Mouse (Mus musculus): ENCODE data around the gene Hist3h2ba.
"Not testable (repeated sequence)": the region's sequence is repeated elsewhere in the genome, so short reads cannot be mapped to it uniquely, and the experiment has no call there.

Gene Hist3h2ba

GRCm38 (mm10) chr11:58939088-58939439, 9.7 kb upstream of the Hist3h2ba start:
- no peak for DNase-seq

GRCm38 (mm10) chr11:58944136-58944535, 4.6 kb upstream of the Hist3h2ba start:
- DNase-seq = no peak

DNA sequence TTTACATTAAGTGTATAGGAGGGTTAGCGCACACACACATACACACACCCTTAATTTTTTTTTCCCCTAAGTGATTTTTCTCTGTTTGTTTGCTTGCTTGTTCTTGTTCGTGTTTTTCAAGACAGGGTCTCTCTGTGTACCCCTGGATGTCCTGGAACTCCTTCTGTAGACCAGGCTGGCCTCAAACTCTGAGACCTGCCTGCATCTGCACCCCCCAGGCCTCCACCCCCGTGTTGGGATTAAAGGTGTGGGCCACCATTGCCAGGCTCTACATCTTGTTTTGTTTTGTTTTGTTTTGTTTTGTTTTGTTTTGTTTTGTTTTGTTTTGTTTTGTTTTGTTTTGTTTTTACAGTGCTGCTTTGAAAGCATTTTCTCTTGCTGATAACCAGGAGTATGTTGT, 1.4 kb upstream of the Hist3h2ba start:
- no peak for DNase-seq

DNA sequence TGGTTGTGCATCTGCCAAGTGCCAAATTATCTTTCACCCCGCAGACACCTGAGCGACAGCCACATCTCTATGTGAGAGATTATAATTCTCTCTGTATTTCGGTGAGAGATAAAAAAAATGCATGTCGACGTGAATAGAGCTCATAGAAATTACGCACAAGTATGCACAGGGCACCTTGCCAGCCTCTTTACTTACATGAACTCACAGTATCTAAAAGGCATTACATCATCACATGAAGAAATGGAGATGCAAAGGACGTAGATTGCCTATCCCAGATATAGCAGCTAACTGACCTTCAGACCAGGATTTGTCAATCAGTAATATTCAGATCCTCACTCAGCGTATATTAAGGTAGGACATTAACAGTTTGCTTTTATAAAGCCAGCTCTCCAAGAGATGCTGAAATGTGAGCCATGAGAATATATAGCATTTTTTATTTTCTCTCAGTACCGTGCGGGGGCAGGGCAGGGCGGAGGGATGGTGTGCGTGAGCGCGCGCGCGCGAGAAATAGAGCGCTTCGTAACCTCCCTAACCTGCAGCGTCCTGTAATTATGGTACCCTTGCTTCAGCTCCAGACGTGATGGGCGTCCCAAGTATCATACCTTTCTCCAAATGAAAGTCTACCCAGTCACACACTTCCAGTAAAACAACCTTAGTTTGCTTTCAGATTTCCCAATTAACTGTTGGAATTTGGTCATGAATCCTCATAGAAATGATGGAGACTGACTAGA, 757 bp upstream of the Hist3h2ba start:
- DNase-seq = peak; percentile 59

- no peak for DNase-seq
These were observed 1.0 kb downstream of the Hist3h2ba start for GRCm38 (mm10) chr11:58949480-58950431.

DNA sequence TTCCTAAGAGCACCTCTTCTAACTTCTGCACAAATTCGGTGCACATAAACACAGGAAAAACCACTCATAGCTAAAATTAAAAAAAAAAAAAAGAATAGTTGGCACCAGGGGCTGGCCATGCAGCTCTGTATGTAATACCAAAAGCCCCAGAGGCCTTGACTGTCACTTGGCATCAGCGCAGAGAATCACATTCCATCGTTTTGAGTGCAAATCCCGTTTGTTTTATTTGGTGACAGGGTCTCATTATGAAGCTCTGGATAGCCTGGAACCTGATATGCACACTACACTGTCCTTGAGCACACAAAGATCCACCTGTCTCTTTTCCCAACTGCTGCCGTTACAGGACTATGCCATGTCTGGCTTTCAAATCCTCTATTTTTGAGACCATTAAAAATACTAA, 2.5 kb downstream of the Hist3h2ba start:
- no peak for DNase-seq

DNA sequence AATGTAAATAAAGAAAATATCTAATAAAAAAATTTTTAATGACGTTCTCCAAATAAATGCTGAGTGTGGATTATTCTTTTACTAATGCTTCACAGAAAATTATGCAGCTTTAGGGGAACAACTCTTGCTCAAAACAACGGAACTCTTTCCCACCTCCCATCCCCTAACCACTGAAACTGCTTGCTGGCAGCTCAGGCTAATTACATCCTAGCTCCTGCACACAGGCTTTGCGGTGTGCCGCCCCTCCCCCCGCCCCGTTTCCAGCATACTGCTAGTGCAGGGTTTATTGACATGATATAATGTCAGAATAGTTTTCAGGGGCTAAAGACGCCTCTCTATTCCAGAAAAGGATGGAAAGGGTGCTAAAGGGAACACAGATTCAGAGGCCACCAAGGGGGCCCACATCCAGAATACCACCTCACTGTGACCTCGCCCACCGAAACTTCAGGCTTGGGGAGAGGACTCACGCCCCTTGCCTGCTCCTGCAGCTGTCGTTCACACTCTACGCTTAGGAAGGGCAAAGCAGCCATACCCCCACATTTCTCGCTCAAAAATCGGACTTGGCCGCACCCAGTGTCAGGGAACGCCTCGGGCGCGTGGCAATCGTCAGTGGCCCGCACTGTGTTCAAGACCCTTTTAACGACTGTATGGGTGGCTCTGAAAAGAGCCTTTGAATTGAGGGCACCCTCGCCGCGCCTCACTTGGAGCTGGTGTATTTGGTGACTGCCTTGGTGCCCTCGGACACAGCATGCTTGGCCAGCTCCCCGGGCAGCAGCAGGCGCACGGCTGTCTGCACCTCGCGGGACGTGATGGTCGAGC, 4.8 kb downstream of the Hist3h2ba start:
- DNase-seq = peak; percentile 67

DNA sequence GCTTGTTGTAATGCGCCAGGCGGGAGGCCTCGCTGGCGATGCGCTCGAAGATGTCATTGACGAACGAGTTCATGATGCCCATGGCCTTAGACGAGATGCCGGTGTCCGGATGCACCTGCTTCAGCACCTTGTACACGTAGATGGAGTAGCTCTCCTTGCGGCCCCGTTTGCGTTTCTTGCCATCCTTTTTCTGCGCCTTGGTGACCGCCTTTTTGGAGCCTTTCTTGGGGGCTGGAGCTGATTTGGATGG, 5.4 kb downstream of the Hist3h2ba start:
- not testable (repeated sequence) for DNase-seq

DNA sequence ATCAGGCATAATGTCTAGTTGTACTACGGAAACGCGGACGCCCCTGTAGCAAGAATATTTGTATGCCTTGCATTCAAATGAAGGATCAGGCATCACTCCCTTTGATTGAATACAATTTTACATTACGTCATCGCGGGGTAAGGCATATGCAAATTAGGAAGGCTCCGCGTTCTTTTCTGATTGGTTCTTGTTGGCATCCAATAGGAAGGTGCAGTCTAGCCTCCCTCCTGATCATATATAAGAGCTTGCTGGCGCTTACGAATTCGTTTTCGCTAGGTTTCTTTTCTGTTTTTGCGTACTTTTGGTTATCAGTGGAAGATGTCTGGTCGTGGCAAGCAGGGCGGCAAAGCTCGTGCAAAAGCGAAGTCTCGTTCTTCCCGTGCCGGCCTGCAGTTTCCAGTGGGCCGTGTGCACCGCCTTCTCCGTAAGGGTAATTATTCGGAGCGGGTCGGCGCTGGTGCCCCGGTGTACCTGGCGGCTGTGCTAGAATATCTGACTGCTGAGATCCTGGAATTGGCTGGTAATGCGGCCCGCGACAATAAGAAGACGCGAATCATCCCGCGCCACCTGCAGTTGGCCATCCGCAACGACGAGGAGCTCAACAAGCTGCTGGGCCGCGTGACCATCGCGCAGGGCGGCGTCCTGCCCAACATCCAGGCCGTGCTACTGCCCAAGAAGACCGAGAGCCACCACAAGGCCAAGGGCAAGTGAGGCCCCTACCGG, 5.9 kb downstream of the Hist3h2ba start, which contains the start of the genes Hist3h2a and Trim17:
TSS of gene Hist3h2a (plus strand) at position 266 of the 723 bp plus-strand sequence.
TSS of gene Trim17 (plus strand) at position 266 of the 723 bp plus-strand sequence.
- peak; percentile 83 for DNase-seq

- peak; percentile 45 for DNase-seq
These were observed 6.6 kb downstream of the Hist3h2ba start for GRCm38 (mm10) chr11:58955143-58955867.

GRCm38 (mm10) chr11:58955868-58956257, 7.1 kb downstream of the Hist3h2ba start:
- no peak for DNase-seq

DNA sequence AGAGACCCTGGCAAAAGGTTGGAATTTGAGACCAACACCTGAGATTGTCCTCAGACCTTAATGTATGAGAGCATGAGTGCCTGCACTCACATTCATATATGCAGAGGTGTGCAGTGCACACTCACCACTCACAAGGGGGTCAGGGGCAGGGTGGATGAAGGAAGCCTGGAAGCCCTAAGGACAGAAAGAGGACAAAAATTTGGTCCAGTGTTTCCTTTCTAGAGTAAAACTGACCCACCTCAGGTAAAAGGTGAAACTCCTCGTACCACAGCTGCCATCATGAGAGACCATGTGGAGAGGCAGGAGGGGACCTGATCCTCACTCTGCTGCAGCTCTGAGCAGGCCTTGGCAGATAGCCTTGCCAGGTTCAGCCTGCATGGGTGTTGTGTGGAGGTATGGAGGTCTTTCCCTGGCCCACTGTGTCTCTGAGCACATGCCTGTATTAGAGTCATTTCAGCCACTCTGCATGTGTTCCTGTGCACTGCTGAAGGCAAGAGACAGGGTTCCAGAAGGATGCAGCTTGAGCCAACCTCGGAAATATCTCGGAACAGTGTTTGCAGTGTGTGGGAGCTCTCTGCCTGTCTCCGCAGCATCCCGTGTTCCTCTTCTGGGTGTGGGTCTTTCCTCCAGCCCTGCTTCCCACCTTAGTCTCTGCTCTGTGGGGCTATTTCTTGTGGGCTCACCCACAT, 8.7 kb downstream of the Hist3h2ba start:
- no peak for DNase-seq

DNA sequence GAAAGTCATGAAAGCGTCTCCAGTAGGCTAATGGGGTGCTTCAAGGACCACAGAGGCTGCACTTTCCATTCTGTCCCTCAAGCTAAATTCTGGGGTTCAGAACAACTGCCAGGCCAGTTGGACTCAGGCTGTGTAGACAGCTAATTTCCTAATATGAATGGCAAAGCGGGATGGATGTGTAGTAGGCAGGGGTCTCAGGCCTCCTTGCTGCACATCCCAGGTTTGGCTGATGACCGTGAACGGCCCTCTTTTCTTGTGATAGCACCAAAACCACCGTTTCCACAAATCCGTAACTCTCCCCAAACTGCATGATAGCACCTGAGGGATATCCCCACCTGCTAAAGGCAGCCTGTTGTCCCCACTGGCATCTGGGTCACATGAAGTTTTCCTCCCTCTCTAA, 9.8 kb downstream of the Hist3h2ba start:
- DNase-seq = no peak

- DNase-seq = no peak
These were observed 10.6 kb downstream of the Hist3h2ba start for GRCm38 (mm10) chr11:58959186-58959825.

- DNase-seq = peak; percentile 68
These were observed 11.3 kb downstream of the Hist3h2ba start for GRCm38 (mm10) chr11:58959921-58960465.

GRCm38 (mm10) chr11:58961364-58962177, 12.9 kb downstream of the Hist3h2ba start:
- DNase-seq = no peak

DNA sequence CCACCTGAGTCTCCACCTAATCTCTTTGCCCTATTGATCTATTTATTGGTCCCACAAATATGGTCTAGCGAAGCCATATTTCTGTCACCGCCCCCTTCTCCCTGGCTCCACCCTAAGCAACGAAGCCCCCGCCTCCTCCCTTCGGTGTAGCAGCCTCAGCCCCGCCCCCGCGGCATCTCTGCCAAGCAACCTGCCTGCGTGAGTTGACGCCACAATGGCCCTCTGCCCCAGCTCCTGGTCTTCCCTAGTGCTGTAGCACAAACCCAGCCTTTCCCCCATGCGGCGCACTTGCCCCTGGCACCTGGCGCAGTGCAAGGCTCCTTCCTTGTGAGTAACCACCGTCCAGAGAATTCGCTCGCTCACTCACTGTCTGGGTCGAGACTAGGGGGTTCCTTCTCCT, 14.8 kb downstream of the Hist3h2ba start:
- DNase-seq = no peak

DNA sequence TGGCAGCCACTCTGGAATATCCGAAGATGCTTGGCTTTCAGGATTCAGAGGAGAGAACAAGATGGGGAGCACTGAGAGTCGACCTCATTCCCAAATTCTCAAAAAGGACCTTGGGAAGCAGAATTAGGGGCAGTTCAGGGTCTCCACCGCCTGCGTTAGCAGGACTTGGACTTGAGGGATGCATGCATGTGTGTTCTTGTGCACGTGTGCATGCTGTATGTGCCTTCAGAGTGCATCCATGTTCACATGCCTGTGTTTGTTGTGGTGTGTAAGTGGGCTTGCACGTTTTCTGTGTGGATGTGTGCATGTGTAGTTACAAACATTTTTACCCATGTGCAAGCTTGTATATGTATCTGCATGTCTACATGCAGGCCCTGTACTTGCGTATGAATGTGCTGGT, 15.5 kb downstream of the Hist3h2ba start:
- no peak for DNase-seq

- no peak for DNase-seq
These were observed 16.5 kb downstream of the Hist3h2ba start for GRCm38 (mm10) chr11:58965001-58965760.
